Mouse (Mus musculus) liver, postnatal 0 days (tissue): ENCODE results near the gene Palld.

Experiments used
- CTCF ChIP-seq: sonication (generic); IDR thresholded peaks from 2 replicates; pipeline ENCODE4 v1.5.1; 2016; ENCODE audit warnings: antibody characterized with exemption, low read depth
- EP300 ChIP-seq: IDR thresholded peaks from 2 replicates; pipeline ENCODE4 v1.6.1; 2016; ENCODE audit warnings: antibody characterized with exemption, low read depth, mild to moderate bottlenecking

- TF ChIP-seq CTCF (no peak), EP300 (no peak)
Observed at GRCm38 (mm10) chr8:61725306-61726017, 177.0 kb downstream of the Palld start.
